Comparison of ENCODE assay signal across 8 mouse cellular contexts in the genomic region with DNA sequence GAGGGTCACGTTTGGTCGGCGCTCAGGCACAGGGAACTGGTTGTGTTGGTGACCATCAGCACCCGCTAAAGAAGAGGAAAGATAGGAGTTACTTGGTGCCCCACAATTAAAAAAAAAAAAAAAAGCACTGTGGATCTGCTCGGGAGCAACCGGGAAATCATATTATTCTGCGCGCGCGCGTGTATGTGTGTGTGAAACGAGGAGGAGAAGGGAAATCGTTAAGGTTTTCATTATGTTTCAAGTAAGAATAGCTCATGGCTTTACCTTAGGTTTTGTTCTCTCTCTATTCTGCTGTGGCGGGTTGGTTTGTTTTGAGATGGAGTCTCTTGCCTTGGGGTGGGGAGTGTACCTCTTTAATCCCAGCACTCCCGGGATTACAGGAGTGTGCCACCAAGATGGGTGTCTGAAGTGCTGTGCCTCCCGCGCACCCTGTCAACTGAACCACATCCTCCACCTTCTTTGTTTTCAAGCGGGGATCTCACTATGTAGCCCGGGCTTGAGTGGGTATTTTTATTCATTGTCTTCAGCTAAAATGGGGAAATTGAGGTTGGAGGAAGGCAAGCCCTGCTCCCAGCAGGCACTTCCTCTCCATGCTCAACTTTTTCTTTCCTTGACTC. TPM values are rescaled to one million over a fixed set of nuclear protein-coding genes. Genes with fewer than 3 reads are reported as not detected.
A peak's percentile ranks its signal among the peaks of the same experiment; 100 is the strongest.
DNase-seq lines count a peak whose midpoint lies in the region; ATAC-seq and TF ChIP-seq lines count a peak whose summit lies in the region.

No protein-coding gene starts in this region.

- 0 out of 4 replicates have a peak, but pooled peaks of 1 of the 2 experiments have one; percentile 18 for TF ChIP-seq POLR2A in MEL (IDR thresholded peaks at IDR 0.05; ENCODE audit: control insufficient read depth in 1 of 2, insufficient read depth in 1 of 2, low read depth in 1 of 2, low read length in 2 of 2, poor library complexity in 1 of 2)

- H3K79me2 ChIP-seq in MEL (ENCODE audit: control insufficient read depth, insufficient read depth, low read length, poor library complexity): peaks cover 37% of the 10 kb centered on the region

- H3K9me3 ChIP-seq in heart, embryonic 16.5 days (replicated peaks; ENCODE audit: control insufficient read depth, low read length): no peaks in the 10 kb centered on the region
- no peaks in the 10 kb centered on the region for H3K9me3 ChIP-seq in MEL (replicated peaks; ENCODE audit: insufficient read depth, low read length)
- H3K9me3 ChIP-seq in forebrain, embryonic 14.5 days (replicated peaks; ENCODE audit: control insufficient read depth, low read length): no peaks in the 10 kb centered on the region
- H3K9me3 ChIP-seq in liver, embryonic 15.5 days (replicated peaks): no peaks in the 10 kb centered on the region

- H3K9ac ChIP-seq in heart, embryonic 16.5 days (ENCODE audit: low read length): peak overlapping the region; percentile 87
- peak overlapping the region; percentile 75 for H3K9ac ChIP-seq in MEL (ENCODE audit: control insufficient read depth, low read depth, low read length, poor library complexity, severe bottlenecking)
- peak overlapping the region; percentile 86 for H3K9ac ChIP-seq in forebrain, embryonic 14.5 days (ENCODE audit: low read length)
- peak overlapping the region; percentile 55 for H3K9ac ChIP-seq in liver, embryonic 15.5 days

- peaks cover 12% of the 10 kb centered on the region for H3K36me3 ChIP-seq in heart, embryonic 16.5 days (ENCODE audit: control insufficient read depth, insufficient read depth)
- peaks cover 0 to 34% of the 10 kb centered on the region in 2 experiments; a peak in 2 of 4 replicates for H3K36me3 ChIP-seq in MEL (ENCODE audit: control insufficient read depth in 1 of 2, insufficient read depth in 2 of 2, low read length in 2 of 2)
- H3K36me3 ChIP-seq in forebrain, embryonic 14.5 days (ENCODE audit: control insufficient read depth, insufficient read depth, low read length): peaks cover 17% of the 10 kb centered on the region
- H3K36me3 ChIP-seq in liver, embryonic 15.5 days (replicated peaks): peaks cover 18% of the 10 kb centered on the region

- H3K27ac ChIP-seq in heart, embryonic 16.5 days (ENCODE audit: low read length): 0 out of 2 replicates have a peak overlapping the region, but pooled peaks have one; percentile 6
- peak overlapping the region; percentile 80 for H3K27ac ChIP-seq in MEL (ENCODE audit: control insufficient read depth, low read depth, low read length)
- H3K27ac ChIP-seq in forebrain, embryonic 14.5 days (ENCODE audit: low read depth, low read length): no peak overlapping the region
- H3K27ac ChIP-seq in liver, embryonic 15.5 days (replicated peaks): peak overlapping the region; percentile 87

- ATAC-seq in heart, embryonic 16.5 days (replicated peaks; ENCODE audit: extremely low read depth, insufficient read depth, low FRiP score): no peak
- ATAC-seq in forebrain, embryonic 14.5 days: 0 out of 2 replicates have a peak, but pooled peaks have one; percentile 1
- ATAC-seq in liver, embryonic 15.5 days (ENCODE audit: insufficient read depth): no peak

- peak overlapping the region; percentile 99 for H3K4me2 ChIP-seq in heart, embryonic 16.5 days (ENCODE audit: low read depth, low read length)
- H3K4me2 ChIP-seq in forebrain, embryonic 14.5 days (ENCODE audit: low read length): peak overlapping the region; percentile 99
- peak overlapping the region; percentile 94 for H3K4me2 ChIP-seq in liver, embryonic 15.5 days

- DNase-seq in heart, postnatal 4 days: no peak
- peak; percentile 78 for DNase-seq in MEL (ENCODE audit: low read depth, low spot score)
- peak; percentile 17 for DNase-seq in forebrain, embryonic 14.5 days (ENCODE audit: low spot score)
- peak; percentile 33 for DNase-seq in thymus, postnatal 25 days
- DNase-seq in frontal cortex, adult 2 months (ENCODE audit: extremely low spot score in 1 of 2, low spot score in 1 of 2): no peak
- DNase-seq in layer of hippocampus, postnatal 14 days (ENCODE audit: low spot score in 2 of 2): no peak

- H3K4me1 ChIP-seq in heart, embryonic 16.5 days (ENCODE audit: control insufficient read depth, insufficient read depth, low read length): peaks cover 38% of the 10 kb centered on the region
- peaks cover 13 to 33% of the 10 kb centered on the region in 2 experiments for H3K4me1 ChIP-seq in MEL (ENCODE audit: control insufficient read depth in 1 of 2, insufficient read depth in 2 of 2, low read length in 2 of 2)
- peaks cover 17% of the 10 kb centered on the region for H3K4me1 ChIP-seq in forebrain, embryonic 14.5 days (ENCODE audit: control insufficient read depth, insufficient read depth, low read length)
- H3K4me1 ChIP-seq in liver, embryonic 15.5 days (replicated peaks): peaks cover 69% of the 10 kb centered on the region

- 6% methylated on average over 19 of the region's 19 CpGs for WGBS in heart, embryonic 16.5 days
- 4% methylated on average over 19 of the region's 19 CpGs for WGBS in forebrain, embryonic 14.5 days
- 1% methylated on average over 19 of the region's 19 CpGs for WGBS in liver, embryonic 15.5 days (ENCODE audit: insufficient replicate concordance)

- TF ChIP-seq CTCF in MEL (IDR thresholded peaks at IDR 0.05 in 2 of 3, conservative IDR thresholded peaks at IDR 0.05 in 1 of 3; ENCODE audit: control insufficient read depth in 1 of 3, insufficient read depth in 1 of 3, low read depth in 2 of 3, low read length in 3 of 3, poor library complexity in 1 of 3, severe bottlenecking in 1 of 3): no peak

- no peaks in the 10 kb centered on the region for H3K27me3 ChIP-seq in heart, embryonic 16.5 days (ENCODE audit: control insufficient read depth, insufficient read depth, low read length)
- H3K27me3 ChIP-seq in MEL (ENCODE audit: control insufficient read depth in 1 of 2, insufficient read depth in 2 of 2, low read length in 2 of 2): no peaks in the 10 kb centered on the region
- H3K27me3 ChIP-seq in forebrain, embryonic 14.5 days (replicated peaks; ENCODE audit: control insufficient read depth, insufficient read depth, low read length): no peaks in the 10 kb centered on the region
- peaks cover 1% of the 10 kb centered on the region; the same call in 1 of the 2 replicates for H3K27me3 ChIP-seq in liver, embryonic 15.5 days

- no peak for TF ChIP-seq RAD21 in MEL (IDR thresholded peaks at IDR 0.05; ENCODE audit: low read depth, low read length)

- peak overlapping the region; percentile 63 for H3K4me3 ChIP-seq in heart, embryonic 16.5 days (ENCODE audit: low read length)
- H3K4me3 ChIP-seq in MEL (ENCODE audit: control insufficient read depth in 1 of 2, insufficient read depth in 1 of 2, low read depth in 2 of 2, low read length in 2 of 2): peak overlapping the region; percentile 90 to 96
- peak overlapping the region; percentile 77 for H3K4me3 ChIP-seq in forebrain, embryonic 14.5 days (ENCODE audit: low read depth, low read length)
- peak overlapping the region; percentile 76 for H3K4me3 ChIP-seq in liver, embryonic 15.5 days (replicated peaks)

- peak; percentile 16 to 45; a peak in 2 of 4 replicates for TF ChIP-seq EP300 in MEL (IDR thresholded peaks at IDR 0.05; ENCODE audit: low read depth in 1 of 2, low read length in 2 of 2)

RNA-seq across cellular contexts. Expression of gene Ipo13, which starts 0.8 kb away (rescaled TPM):
- 43.7 and 49.4 TPM in 2 replicates for polyA plus RNA-seq in heart, embryonic 16.5 days (2015; fragmentation: Nextera tagmentation; extraction: Ambion mirVana)
- 10 to 100 TPM; 49.6 TPM for total RNA-seq in heart, postnatal 4 days (2021)
- total RNA-seq in MEL (2012; rRNA removed): 38.1 and 39.5 TPM in 2 replicates
- 10 to 100 TPM in 1 of 2 experiments, not detected in 1; 88.0 TPM for polyA plus RNA-seq in MEL (2012; ENCODE audit: insufficient read depth in 1 of 2, insufficient read length in 2 of 2, low read depth in 1 of 2, low replicate concordance in 2 of 2, missing spikeins in 1 of 2)
- polyA plus RNA-seq in forebrain, embryonic 14.5 days (2014; fragmentation: Nextera tagmentation; extraction: Ambion mirVana): 64.1 and 66.2 TPM in 2 replicates
- polyA plus RNA-seq in liver, embryonic 15.5 days (2015; fragmentation: Nextera tagmentation; extraction: Ambion mirVana): 19.4 and 21.4 TPM in 2 replicates
- polyA plus RNA-seq in frontal cortex, adult 2 months (2012; rRNA removed): 202 and 211 TPM in 2 replicates
- total RNA-seq in layer of hippocampus, postnatal 14 days (2021): 100 to 1,000 TPM; 124 to 131 TPM

RNA-seq across cellular contexts. Expression of gene Artn, which starts 14.0 kb away (rescaled TPM):
- polyA plus RNA-seq in heart, embryonic 16.5 days (2015; fragmentation: Nextera tagmentation; extraction: Ambion mirVana): 0.70 and 0.85 TPM in 2 replicates
- under 1 TPM; 0.67 to 0.72 TPM for total RNA-seq in heart, postnatal 4 days (2021)
- total RNA-seq in MEL (2012; rRNA removed): 0.08 TPM in 1 of 2 replicates, not detected in the other
- polyA plus RNA-seq in MEL (2012; ENCODE audit: insufficient read depth in 1 of 2, insufficient read length in 2 of 2, low read depth in 1 of 2, low replicate concordance in 2 of 2, missing spikeins in 1 of 2): under 1 TPM in 1 of 2 experiments, not detected in 1; 0.21 TPM
- polyA plus RNA-seq in forebrain, embryonic 14.5 days (2014; fragmentation: Nextera tagmentation; extraction: Ambion mirVana): 0.22 and 0.36 TPM in 2 replicates
- 2.3 and 2.9 TPM in 2 replicates for polyA plus RNA-seq in liver, embryonic 15.5 days (2015; fragmentation: Nextera tagmentation; extraction: Ambion mirVana)
- 4.3 TPM in 2 replicates for polyA plus RNA-seq in frontal cortex, adult 2 months (2012; rRNA removed)
- 1 to 10 TPM; 1.8 to 2.0 TPM for total RNA-seq in layer of hippocampus, postnatal 14 days (2021)

RNA-seq across cellular contexts. Expression of gene Dph2, which starts 23.8 kb away (rescaled TPM):
- 12.5 and 15.1 TPM in 2 replicates for polyA plus RNA-seq in heart, embryonic 16.5 days (2015; fragmentation: Nextera tagmentation; extraction: Ambion mirVana)
- total RNA-seq in heart, postnatal 4 days (2021): 1 to 10 TPM; 4.1 to 5.1 TPM
- 24.7 and 27.2 TPM in 2 replicates for total RNA-seq in MEL (2012; rRNA removed)
- polyA plus RNA-seq in MEL (2012; ENCODE audit: insufficient read depth in 1 of 2, insufficient read length in 2 of 2, low read depth in 1 of 2, low replicate concordance in 2 of 2, missing spikeins in 1 of 2): 10 to 100 TPM in 1 of 2 experiments, not detected in 1; 25.2 TPM
- polyA plus RNA-seq in forebrain, embryonic 14.5 days (2014; fragmentation: Nextera tagmentation; extraction: Ambion mirVana): 26.8 and 31.9 TPM in 2 replicates
- polyA plus RNA-seq in liver, embryonic 15.5 days (2015; fragmentation: Nextera tagmentation; extraction: Ambion mirVana): 5.9 and 6.9 TPM in 2 replicates
- polyA plus RNA-seq in frontal cortex, adult 2 months (2012; rRNA removed): 12.8 and 13.5 TPM in 2 replicates
- 10 to 100 TPM; 10.0 to 10.2 TPM for total RNA-seq in layer of hippocampus, postnatal 14 days (2021)

RNA-seq across cellular contexts. Expression of gene Atp6v0b, which starts 28.5 kb away (rescaled TPM):
- 229 and 244 TPM in 2 replicates for polyA plus RNA-seq in heart, embryonic 16.5 days (2015; fragmentation: Nextera tagmentation; extraction: Ambion mirVana)
- total RNA-seq in heart, postnatal 4 days (2021): 100 to 1,000 TPM; 115 to 126 TPM
- 227 and 286 TPM in 2 replicates for total RNA-seq in MEL (2012; rRNA removed)
- 100 to 1,000 TPM in 1 of 2 experiments, not detected in 1; 343 TPM for polyA plus RNA-seq in MEL (2012; ENCODE audit: insufficient read depth in 1 of 2, insufficient read length in 2 of 2, low read depth in 1 of 2, low replicate concordance in 2 of 2, missing spikeins in 1 of 2)
- 483 and 520 TPM in 2 replicates for polyA plus RNA-seq in forebrain, embryonic 14.5 days (2014; fragmentation: Nextera tagmentation; extraction: Ambion mirVana)
- polyA plus RNA-seq in liver, embryonic 15.5 days (2015; fragmentation: Nextera tagmentation; extraction: Ambion mirVana): 168 and 195 TPM in 2 replicates
- polyA plus RNA-seq in frontal cortex, adult 2 months (2012; rRNA removed): 722 and 766 TPM in 2 replicates
- total RNA-seq in layer of hippocampus, postnatal 14 days (2021): 100 to 1,000 TPM; 433 TPM

RNA-seq across cellular contexts. Expression of gene B4galt2, which starts 32.3 kb away (rescaled TPM):
- polyA plus RNA-seq in heart, embryonic 16.5 days (2015; fragmentation: Nextera tagmentation; extraction: Ambion mirVana): 8.6 and 9.5 TPM in 2 replicates
- 10 to 100 TPM; 19.5 to 21.9 TPM for total RNA-seq in heart, postnatal 4 days (2021)
- 0.08 TPM in 1 of 2 replicates, not detected in the other for total RNA-seq in MEL (2012; rRNA removed)
- polyA plus RNA-seq in MEL (2012; ENCODE audit: insufficient read depth in 1 of 2, insufficient read length in 2 of 2, low read depth in 1 of 2, low replicate concordance in 2 of 2, missing spikeins in 1 of 2): under 1 TPM in 1 of 2 experiments, not detected in 1; 0.19 TPM
- polyA plus RNA-seq in forebrain, embryonic 14.5 days (2014; fragmentation: Nextera tagmentation; extraction: Ambion mirVana): 49.1 and 50.6 TPM in 2 replicates
- polyA plus RNA-seq in liver, embryonic 15.5 days (2015; fragmentation: Nextera tagmentation; extraction: Ambion mirVana): 1.0 and 1.4 TPM in 2 replicates
- 106 and 118 TPM in 2 replicates for polyA plus RNA-seq in frontal cortex, adult 2 months (2012; rRNA removed)
- 10 to 100 TPM; 94.4 to 99.7 TPM for total RNA-seq in layer of hippocampus, postnatal 14 days (2021)

Comparison
In these comparisons a context has a peak if more than half of its experiments do, and no peak if none do; other contexts are left out.
1. DNase-seq: peak in MEL (single experiment), forebrain, embryonic 14.5 days (single experiment) and thymus, postnatal 25 days (single experiment); none in heart, postnatal 4 days (single experiment), frontal cortex, adult 2 months (0 of 2) and layer of hippocampus, postnatal 14 days (0 of 2).
2. Peak in every context shown above with its lines, with median percentiles within 50 percentile points of each other: H3K4me2 ChIP-seq, H3K4me3 ChIP-seq and H3K9ac ChIP-seq.